In genomic region chr13:90922751-90923612, GRCm38 (mm10) we compare ENCODE assay signal across 7 mouse cellular contexts. TPM values are rescaled to one million over a fixed set of nuclear protein-coding genes. Genes with fewer than 3 reads are reported as not detected.
A peak's percentile ranks its signal among the peaks of the same experiment; 100 is the strongest.
DNase-seq lines count a peak whose midpoint lies in the region; ATAC-seq lines count a peak whose summit lies in the region.

Gene Rps23 (plus strand): TSS chr13:90922958.

- no peaks in the 10 kb centered on the region for H3K27me3 ChIP-seq in embryonic facial prominence, embryonic 12.5 days
- H3K27me3 ChIP-seq in limb, embryonic 11.5 days (ENCODE audit: control insufficient read depth, insufficient read depth, low read length), result no peaks in the 10 kb centered on the region
- H3K27me3 ChIP-seq in midbrain, embryonic 14.5 days (ENCODE audit: control insufficient read depth, insufficient read depth, low read length), result no peaks in the 10 kb centered on the region

- WGBS in embryonic facial prominence, embryonic 12.5 days, result under 1% methylated on average over 57 of the region's 57 CpGs
- WGBS in limb, embryonic 11.5 days, result under 1% methylated on average over 57 of the region's 57 CpGs
- under 1% methylated on average over 57 of the region's 57 CpGs for WGBS in midbrain, embryonic 14.5 days

- peak within 1 kb of the TSS; percentile 84 for H3K27ac ChIP-seq in embryonic facial prominence, embryonic 12.5 days
- peak within 1 kb of the TSS; percentile 47; the same call in 1 of the 2 replicates for H3K27ac ChIP-seq in limb, embryonic 11.5 days (replicated peaks; ENCODE audit: low read depth, low read length)
- peak within 1 kb of the TSS; percentile 81 for H3K27ac ChIP-seq in midbrain, embryonic 14.5 days (replicated peaks; ENCODE audit: low read depth, low read length)

- H3K36me3 ChIP-seq in embryonic facial prominence, embryonic 12.5 days, result peaks cover 32% of the 10 kb centered on the region
- H3K36me3 ChIP-seq in limb, embryonic 11.5 days (ENCODE audit: control insufficient read depth, insufficient read depth, low read length), result peaks cover 14% of the 10 kb centered on the region
- peaks cover 34% of the 10 kb centered on the region for H3K36me3 ChIP-seq in midbrain, embryonic 14.5 days (ENCODE audit: control insufficient read depth, insufficient read depth, low read length)

- H3K4me1 ChIP-seq in embryonic facial prominence, embryonic 12.5 days, result 0 out of 2 replicates have a peak, but pooled peaks cover 4% of the 10 kb centered on the region
- H3K4me1 ChIP-seq in limb, embryonic 11.5 days (ENCODE audit: control insufficient read depth, insufficient read depth, low read length), result no peaks in the 10 kb centered on the region
- H3K4me1 ChIP-seq in midbrain, embryonic 14.5 days (ENCODE audit: control insufficient read depth, insufficient read depth, low read length), result peaks cover 6% of the 10 kb centered on the region; the same call in 1 of the 2 replicates

- ATAC-seq in embryonic facial prominence, embryonic 12.5 days (ENCODE audit: insufficient number of reproducible peaks, insufficient read depth, low FRiP score, low TSS enrichment), result peak; percentile 95
- ATAC-seq in limb, embryonic 11.5 days (ENCODE audit: insufficient number of reproducible peaks, low FRiP score, low TSS enrichment, low read depth), result peak; percentile 98
- ATAC-seq in midbrain, embryonic 14.5 days (ENCODE audit: low FRiP score, low TSS enrichment), result peak; percentile 98

- peak within 1 kb of the TSS; percentile 84 for H3K4me3 ChIP-seq in embryonic facial prominence, embryonic 12.5 days
- peak within 1 kb of the TSS; percentile 93 for H3K4me3 ChIP-seq in limb, embryonic 11.5 days (ENCODE audit: low read depth, low read length)
- peak within 1 kb of the TSS; percentile 91 for H3K4me3 ChIP-seq in midbrain, embryonic 14.5 days (replicated peaks; ENCODE audit: low read depth, low read length)

- DNase-seq in adrenal gland, postnatal 25 days, result peak; percentile 88
- peak; percentile 99 for DNase-seq in heart, adult 11 months
- peak; percentile 92 for DNase-seq in kidney, adult 18-20 months
- peak; percentile 93 for DNase-seq in limb, embryonic 11.5 days (ENCODE audit: low spot score)
- DNase-seq in midbrain, embryonic 14.5 days, result peak; percentile 96
- DNase-seq in spleen, adult 18-20 months, result peak; percentile 80 to 91

- no peaks in the 10 kb centered on the region for H3K9me3 ChIP-seq in embryonic facial prominence, embryonic 12.5 days
- no peaks in the 10 kb centered on the region for H3K9me3 ChIP-seq in limb, embryonic 11.5 days (ENCODE audit: control insufficient read depth, low read length)
- no peaks in the 10 kb centered on the region for H3K9me3 ChIP-seq in midbrain, embryonic 14.5 days (ENCODE audit: control insufficient read depth, low read length)

- peak within 1 kb of the TSS; percentile 93 for H3K9ac ChIP-seq in embryonic facial prominence, embryonic 12.5 days
- H3K9ac ChIP-seq in limb, embryonic 11.5 days (ENCODE audit: low read length), result peak within 1 kb of the TSS; percentile 98
- peak within 1 kb of the TSS; percentile 88 for H3K9ac ChIP-seq in midbrain, embryonic 14.5 days (replicated peaks; ENCODE audit: low read length)

- H3K4me2 ChIP-seq in embryonic facial prominence, embryonic 12.5 days (replicated peaks), result peak within 1 kb of the TSS; percentile 64
- H3K4me2 ChIP-seq in limb, embryonic 11.5 days (ENCODE audit: low read depth, severe bottlenecking), result peak within 1 kb of the TSS; percentile 69
- peak within 1 kb of the TSS; percentile 73 for H3K4me2 ChIP-seq in midbrain, embryonic 14.5 days (ENCODE audit: low read length)

RNA-seq across cellular contexts. Expression of gene Rps23, which starts in this region (rescaled TPM):
- total RNA-seq in adrenal gland, postnatal 25 days (2021), result 412 and 567 TPM in 2 replicates
- polyA plus RNA-seq in embryonic facial prominence, embryonic 12.5 days (2016; fragmentation: Nextera tagmentation; extraction: Ambion mirVana), result 232 and 260 TPM in 2 replicates
- polyA plus RNA-seq in limb, embryonic 11.5 days (2014; fragmentation: Nextera tagmentation; extraction: Ambion mirVana), result 287 and 289 TPM in 2 replicates
- 160 TPM in 2 replicates for polyA plus RNA-seq in midbrain, embryonic 14.5 days (2014; fragmentation: Nextera tagmentation; extraction: Ambion mirVana)

Comparison
In these comparisons a context has a peak if more than half of its experiments do, and no peak if none do; other contexts are left out.
1. Peak in every context shown above with its lines: DNase-seq, ATAC-seq, H3K4me3 ChIP-seq and H3K27ac ChIP-seq.